Mouse (Mus musculus): Measurements from ENCODE around the gene AC124108.1. TPM values are rescaled to one million over a fixed set of nuclear protein-coding genes. Genes with fewer than 3 reads are reported as not detected.

Gene AC124108.1
- not detected in 2 replicates for polyA plus RNA-seq (2015; fragmentation: Nextera tagmentation; extraction: Ambion mirVana)

DNA sequence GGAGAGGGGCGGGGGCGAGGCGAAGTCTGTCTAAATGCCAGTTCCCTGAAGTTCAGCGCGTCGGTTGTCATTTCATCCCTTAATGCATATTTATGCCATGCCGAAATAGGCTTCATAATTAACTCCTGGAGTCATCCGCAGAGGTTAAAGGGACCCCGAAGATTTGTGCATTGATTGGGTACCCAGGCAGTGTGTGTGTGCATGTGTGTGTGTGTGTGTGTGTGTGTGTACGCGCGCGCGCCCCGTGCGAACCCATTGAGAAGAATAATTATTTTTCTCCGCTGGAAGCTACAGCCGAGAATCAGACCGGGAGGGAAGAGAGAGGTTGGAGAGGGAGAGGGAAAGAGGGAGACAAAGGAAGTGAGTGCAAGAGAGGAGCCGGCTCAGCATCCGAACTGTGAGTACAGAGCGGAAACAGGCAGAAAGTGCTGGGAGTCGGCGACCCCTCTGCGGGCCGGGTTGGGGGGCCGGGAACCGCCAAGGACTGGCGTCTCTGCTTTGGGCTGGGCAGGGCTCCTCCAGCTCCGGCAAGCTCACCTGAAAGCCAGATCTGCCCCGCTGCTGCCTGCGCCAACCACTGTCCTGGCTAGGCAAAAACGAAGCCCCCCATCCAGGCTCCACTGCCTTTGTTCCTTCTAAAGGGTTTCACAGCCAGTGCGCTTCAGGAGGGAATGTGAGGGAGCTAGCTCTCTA lies at the start of gene AC124108.1, which contains the start of gene Lemd1:
Gene AC124108.1, plus strand, starts transcription at position 365 of the 693 bp plus-strand sequence.
Gene Lemd1, plus strand, starts transcription at position 339 of the 693 bp plus-strand sequence.
- WGBS (ENCODE audit: insufficient replicate concordance) = under 1% methylated on average over 32 of the region's 34 CpGs
- H3K4me3 ChIP-seq (ENCODE audit: low read depth, low read length) = peak within 1 kb of the TSS; percentile 30
- no peak for ATAC-seq
- no peak within 1 kb of the TSS for H3K27ac ChIP-seq (ENCODE audit: low read depth)
- H3K36me3 ChIP-seq (replicated peaks; ENCODE audit: insufficient read depth, low read length) = no peaks in the 10 kb centered on the region
- no peak for DNase-seq
- H3K4me1 ChIP-seq (ENCODE audit: insufficient read depth) = peaks cover 9% of the 10 kb centered on the region
- H3K9me3 ChIP-seq (ENCODE audit: low read length) = no peaks in the 10 kb centered on the region
- peaks cover 91% of the 10 kb centered on the region for H3K27me3 ChIP-seq (ENCODE audit: insufficient read depth, low read length)
- H3K4me2 ChIP-seq (ENCODE audit: low read depth, low read length) = peak within 1 kb of the TSS; percentile 72
- H3K9ac ChIP-seq (replicated peaks) = no peak within 1 kb of the TSS
- no peak for TF ChIP-seq CTCF (IDR thresholded peaks at IDR 0.05; ENCODE audit: low read depth)
- no peak for TF ChIP-seq EP300 (IDR thresholded peaks at IDR 0.05; ENCODE audit: low read depth)

DNA sequence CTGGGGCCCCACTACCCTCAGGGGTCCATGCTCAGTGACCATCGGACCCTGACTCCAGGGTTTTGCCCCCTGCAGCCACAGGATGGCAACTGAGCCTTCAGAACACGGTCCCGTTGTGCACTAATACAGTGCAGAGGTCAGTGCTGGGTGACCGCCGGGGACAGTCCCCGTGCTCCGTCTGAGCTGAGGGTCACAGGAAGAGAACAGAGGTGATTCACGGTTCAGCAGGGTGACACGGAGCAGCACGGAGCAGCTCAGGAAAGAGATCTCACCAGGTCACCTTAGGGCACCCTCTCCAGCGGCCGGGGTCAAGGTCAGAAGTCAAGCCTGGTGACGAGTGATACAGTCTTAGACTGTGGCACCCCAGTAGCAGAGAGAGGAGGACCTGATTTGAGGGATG lies 49.5 kb upstream of the AC124108.1 start:
- H3K4me3 ChIP-seq (ENCODE audit: low read depth, low read length) = no peak overlapping the region
- H3K9me3 ChIP-seq (ENCODE audit: low read length) = no peaks in the 10 kb centered on the region
- 53% methylated on average over 13 of the region's 13 CpGs for WGBS (ENCODE audit: insufficient replicate concordance)
- no peak overlapping the region for H3K4me2 ChIP-seq (ENCODE audit: low read depth, low read length)
- H3K4me1 ChIP-seq (ENCODE audit: insufficient read depth) = peaks cover 11% of the 10 kb centered on the region
- H3K36me3 ChIP-seq (replicated peaks; ENCODE audit: insufficient read depth, low read length) = no peaks in the 10 kb centered on the region
- ATAC-seq (peak; percentile 39), DNase-seq (no peak)
- H3K27me3 ChIP-seq (ENCODE audit: insufficient read depth, low read length) = peaks cover 9% of the 10 kb centered on the region; the same call in 1 of the 2 replicates
- H3K9ac ChIP-seq (replicated peaks) = no peak overlapping the region
- TF ChIP-seq EP300 (IDR thresholded peaks at IDR 0.05; ENCODE audit: low read depth) (no peak), CTCF (IDR thresholded peaks at IDR 0.05; ENCODE audit: low read depth) (no peak)
- H3K27ac ChIP-seq (ENCODE audit: low read depth) = no peak overlapping the region

DNA sequence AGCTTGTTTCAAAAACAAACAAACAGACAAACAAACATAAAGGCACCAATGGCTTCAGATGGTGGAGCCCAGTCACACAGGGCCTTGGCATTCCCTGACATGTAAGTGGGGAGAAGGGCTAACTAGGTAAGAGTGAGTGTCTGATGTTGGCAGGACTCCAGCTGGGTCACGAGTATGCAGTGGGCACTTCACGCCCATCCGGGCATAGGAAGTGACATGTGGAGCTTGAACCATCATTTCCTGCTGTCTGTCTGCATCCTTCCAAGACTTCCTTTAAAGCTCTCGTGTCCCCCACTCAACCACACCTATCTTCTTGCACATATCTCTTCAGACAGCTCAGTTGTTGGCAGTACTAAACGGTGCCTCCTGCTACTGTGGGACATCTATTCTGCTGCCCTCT lies 48.2 kb upstream of the AC124108.1 start:
- ATAC-seq (no peak), DNase-seq (no peak)
- Histone ChIP-seq H3K4me1 (ENCODE audit: insufficient read depth) (peaks cover 9% of the 10 kb centered on the region), H3K36me3 (replicated peaks; ENCODE audit: insufficient read depth, low read length) (no peaks in the 10 kb centered on the region), H3K4me2 (ENCODE audit: low read depth, low read length) (no peak overlapping the region), H3K9ac (replicated peaks) (no peak overlapping the region), H3K27me3 (ENCODE audit: insufficient read depth, low read length) (peaks cover 9% of the 10 kb centered on the region; the same call in 1 of the 2 replicates), H3K9me3 (ENCODE audit: low read length) (no peaks in the 10 kb centered on the region), H3K27ac (ENCODE audit: low read depth) (no peak overlapping the region), H3K4me3 (ENCODE audit: low read depth, low read length) (no peak overlapping the region)
- TF ChIP-seq EP300 (IDR thresholded peaks at IDR 0.05; ENCODE audit: low read depth) (no peak), CTCF (IDR thresholded peaks at IDR 0.05; ENCODE audit: low read depth) (no peak)
- 22% methylated on average over 5 of the region's 5 CpGs for WGBS (ENCODE audit: insufficient replicate concordance)

DNA sequence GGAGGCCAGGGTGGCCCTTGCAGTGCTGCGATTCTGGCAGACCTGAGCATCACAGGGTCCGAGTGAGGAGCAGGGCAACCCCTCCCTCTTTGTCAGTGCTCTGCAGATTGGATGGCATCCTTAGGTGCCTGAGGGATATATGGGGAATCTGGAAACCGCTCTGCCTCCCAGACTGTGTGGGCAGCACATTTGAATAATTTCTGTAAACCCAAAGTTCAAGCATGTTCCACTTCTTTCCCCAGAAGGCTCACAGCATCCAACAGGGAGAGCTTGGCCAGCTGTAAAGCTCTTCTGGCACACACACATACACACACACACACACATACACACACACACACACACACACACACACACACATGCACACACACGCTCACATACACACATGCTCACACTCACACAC lies 47.5 kb upstream of the AC124108.1 start:
- Histone ChIP-seq H3K4me3 (ENCODE audit: low read depth, low read length) (no peak overlapping the region), H3K27ac (ENCODE audit: low read depth) (no peak overlapping the region), H3K4me1 (ENCODE audit: insufficient read depth) (peaks cover 7% of the 10 kb centered on the region; the same call in 1 of the 2 replicates), H3K9me3 (ENCODE audit: low read length) (no peaks in the 10 kb centered on the region), H3K4me2 (ENCODE audit: low read depth, low read length) (no peak overlapping the region), H3K9ac (replicated peaks) (no peak overlapping the region), H3K27me3 (ENCODE audit: insufficient read depth, low read length) (peaks cover 6% of the 10 kb centered on the region; the same call in 1 of the 2 replicates), H3K36me3 (replicated peaks; ENCODE audit: insufficient read depth, low read length) (no peaks in the 10 kb centered on the region)
- TF ChIP-seq CTCF (IDR thresholded peaks at IDR 0.05; ENCODE audit: low read depth) = no peak
- no peak for TF ChIP-seq EP300 (IDR thresholded peaks at IDR 0.05; ENCODE audit: low read depth)
- no peak for ATAC-seq
- DNase-seq = no peak
- WGBS (ENCODE audit: insufficient replicate concordance) = 70% methylated on average over 4 of the region's 4 CpGs

DNA sequence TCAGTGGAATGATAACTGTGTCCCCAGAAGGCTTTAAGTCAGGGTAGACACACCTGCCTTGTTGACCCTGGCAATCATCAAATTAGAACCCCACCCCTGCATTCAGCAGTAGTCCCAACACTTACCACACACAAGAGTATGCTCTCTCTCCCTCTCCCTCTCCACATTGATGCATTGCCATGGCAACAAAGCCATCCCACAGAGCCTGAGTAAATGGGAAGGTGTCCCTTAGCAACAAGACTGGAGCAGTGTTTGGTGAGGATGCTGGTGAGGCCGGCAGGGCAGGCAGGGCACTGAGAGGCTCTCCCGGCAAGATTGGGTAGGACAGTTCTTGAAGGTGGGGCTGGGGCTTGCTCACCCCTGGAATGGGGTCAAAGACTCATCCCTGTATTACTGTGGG lies 47.0 kb upstream of the AC124108.1 start:
- ATAC-seq (no peak), DNase-seq (no peak)
- WGBS (ENCODE audit: insufficient replicate concordance) = 67% methylated on average over 2 of the region's 2 CpGs
- no peak overlapping the region for H3K9ac ChIP-seq (replicated peaks)
- peaks cover 5% of the 10 kb centered on the region; the same call in 1 of the 2 replicates for H3K4me1 ChIP-seq (ENCODE audit: insufficient read depth)
- TF ChIP-seq CTCF (IDR thresholded peaks at IDR 0.05; ENCODE audit: low read depth) (no peak), EP300 (IDR thresholded peaks at IDR 0.05; ENCODE audit: low read depth) (no peak)
- H3K4me2 ChIP-seq (ENCODE audit: low read depth, low read length) = no peak overlapping the region
- peaks cover 2% of the 10 kb centered on the region; the same call in 1 of the 2 replicates for H3K27me3 ChIP-seq (ENCODE audit: insufficient read depth, low read length)
- H3K4me3 ChIP-seq (ENCODE audit: low read depth, low read length) = no peak overlapping the region
- no peaks in the 10 kb centered on the region for H3K36me3 ChIP-seq (replicated peaks; ENCODE audit: insufficient read depth, low read length)
- no peaks in the 10 kb centered on the region for H3K9me3 ChIP-seq (ENCODE audit: low read length)
- no peak overlapping the region for H3K27ac ChIP-seq (ENCODE audit: low read depth)

DNA sequence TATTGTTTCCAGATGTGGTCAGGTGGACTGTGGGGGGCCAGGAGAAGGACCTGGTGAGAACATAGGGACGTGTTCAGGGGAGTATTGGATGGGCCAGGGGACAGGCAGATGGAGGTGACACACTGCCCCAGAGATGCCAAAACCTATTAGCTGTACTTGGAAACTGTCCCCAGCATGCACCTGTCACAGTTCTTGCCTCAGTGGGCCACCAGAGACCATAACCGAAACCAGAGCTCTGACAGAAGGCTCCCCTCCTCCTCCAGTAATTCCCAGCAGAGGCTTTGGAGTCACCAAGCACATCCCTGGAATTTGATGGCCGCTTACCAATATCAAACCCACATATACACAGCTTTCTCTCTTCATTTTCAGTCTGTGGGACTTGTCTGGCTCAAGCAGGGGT lies 46.4 kb upstream of the AC124108.1 start:
- no peaks in the 10 kb centered on the region for H3K36me3 ChIP-seq (replicated peaks; ENCODE audit: insufficient read depth, low read length)
- no peak overlapping the region for H3K27ac ChIP-seq (ENCODE audit: low read depth)
- no peak overlapping the region for H3K9ac ChIP-seq (replicated peaks)
- H3K4me3 ChIP-seq (ENCODE audit: low read depth, low read length) = no peak overlapping the region
- DNase-seq (no peak), ATAC-seq (no peak)
- H3K4me2 ChIP-seq (ENCODE audit: low read depth, low read length) = no peak overlapping the region
- H3K4me1 ChIP-seq (ENCODE audit: insufficient read depth) = peaks cover 3% of the 10 kb centered on the region
- TF ChIP-seq CTCF (IDR thresholded peaks at IDR 0.05; ENCODE audit: low read depth) (no peak), EP300 (IDR thresholded peaks at IDR 0.05; ENCODE audit: low read depth) (no peak)
- H3K9me3 ChIP-seq (ENCODE audit: low read length) = no peaks in the 10 kb centered on the region
- WGBS (ENCODE audit: insufficient replicate concordance) = 74% methylated on average over 3 of the region's 3 CpGs
- H3K27me3 ChIP-seq (ENCODE audit: insufficient read depth, low read length) = no peaks in the 10 kb centered on the region; the same call in 1 of the 2 replicates
